Mouse (Mus musculus) embryonic fibroblast, embryonic 13.5 days (primary cell): ENCODE data around the gene Pgc.

Source experiments
- CTCF ChIP-seq: IDR thresholded peaks from 2 replicates; pipeline ENCODE4 v1.5.1; 2011; ENCODE audit warnings: mild to moderate bottlenecking, control low read depth, low read length, moderate library complexity, borderline replicate concordance; ENCODE audit not compliant: insufficient read depth
- POLR2A ChIP-seq: IDR thresholded peaks from 2 replicates; pipeline ENCODE4 v1.6.1; 2011; ENCODE audit warnings: low read depth, mild to moderate bottlenecking, control low read depth, low read length, moderate library complexity

DNA sequence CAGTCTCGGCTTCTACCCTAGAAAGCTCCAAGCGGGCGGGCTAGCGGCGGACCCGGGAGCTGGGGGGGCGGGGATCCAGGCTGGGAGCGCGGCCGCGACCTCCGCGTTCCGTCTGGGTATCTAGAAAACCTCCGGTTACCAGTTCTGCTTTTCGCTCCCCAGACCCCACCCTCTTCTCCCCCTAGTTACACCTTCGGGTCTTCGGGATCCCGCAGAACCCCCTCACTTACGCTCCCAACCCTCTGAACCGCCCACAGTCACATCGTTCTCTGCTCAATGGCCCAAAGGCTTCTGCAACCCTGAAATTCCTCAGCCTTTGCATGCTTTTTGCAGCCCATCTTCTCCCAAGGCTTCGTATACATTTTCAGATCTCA, 31.3 kb upstream of the Pgc start:
- TF ChIP-seq CTCF (no peak), POLR2A (no peak)
